Mouse (Mus musculus): ENCODE data around the gene Btbd35f2. TPM values are rescaled to one million over a fixed set of nuclear protein-coding genes. Genes with fewer than 3 reads are reported as not detected.
"Not testable (repeated sequence)": the region's sequence is repeated elsewhere in the genome, so short reads cannot be mapped to it uniquely, and the experiment has no call there.

Gene Btbd35f2
- polyA plus RNA-seq (2015; fragmentation: Nextera tagmentation; extraction: Ambion mirVana): not detected in 2 replicates

DNA sequence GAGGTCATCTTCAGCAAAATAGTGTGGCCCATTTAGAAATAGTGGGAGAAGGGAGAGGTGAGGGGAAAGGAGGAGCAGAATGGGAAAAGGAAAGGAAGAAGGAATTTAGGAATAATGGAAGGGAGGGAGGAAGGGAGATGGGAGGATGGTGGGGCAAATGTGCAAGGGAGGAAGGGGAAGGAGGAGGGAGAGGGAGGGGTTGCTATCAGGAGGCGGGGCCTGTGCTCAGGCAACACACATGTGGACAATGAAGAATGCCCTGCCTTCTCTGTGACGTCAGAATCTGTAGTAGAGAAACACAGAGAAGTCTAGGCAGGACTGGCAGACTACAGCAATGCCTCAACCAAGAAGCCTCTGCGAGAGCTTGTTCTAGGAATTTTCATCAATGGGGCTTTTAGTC lies at the start of gene Btbd35f2:
Btbd35f2 (plus strand) TSS at position 301 of the 400 bp plus-strand sequence.
- H3K4me1 ChIP-seq (ENCODE audit: control insufficient read depth, low read depth, low read length); H3K9me3 ChIP-seq (replicated peaks; ENCODE audit: control insufficient read depth, low read length); H3K4me3 ChIP-seq (ENCODE audit: low read depth, low read length); H3K27me3 ChIP-seq (ENCODE audit: control insufficient read depth, insufficient read depth, low read depth, low read length); H3K4me2 ChIP-seq (ENCODE audit: low read depth, low read length); H3K36me3 ChIP-seq (ENCODE audit: control insufficient read depth, insufficient read depth); ATAC-seq (ENCODE audit: low read depth); H3K27ac ChIP-seq (ENCODE audit: low read length); H3K9ac ChIP-seq (ENCODE audit: low read depth, low read length): not testable (repeated sequence)
- no CpG with 5 or more reads among the region's 3 CpGs for WGBS (ENCODE audit: insufficient replicate concordance)

Other genes with a start within 250 kb of the Btbd35f2 start
- not detected in 2 replicates for gene Btbd35f22, start 230.6 kb upstream of the Btbd35f2 start, polyA plus RNA-seq (2015; fragmentation: Nextera tagmentation; extraction: Ambion mirVana)